Mouse (Mus musculus) spleen, adult 18-20 months (tissue): ENCODE results near the gene Krt32.

Experiments
- DNase-seq, 2 experiments: peaks; one replicate each; pipeline ENCODE4 v3.0.0; 2022; ENCODE audit warnings: mixed read lengths in 2 of 2

Gene Krt32

DNA sequence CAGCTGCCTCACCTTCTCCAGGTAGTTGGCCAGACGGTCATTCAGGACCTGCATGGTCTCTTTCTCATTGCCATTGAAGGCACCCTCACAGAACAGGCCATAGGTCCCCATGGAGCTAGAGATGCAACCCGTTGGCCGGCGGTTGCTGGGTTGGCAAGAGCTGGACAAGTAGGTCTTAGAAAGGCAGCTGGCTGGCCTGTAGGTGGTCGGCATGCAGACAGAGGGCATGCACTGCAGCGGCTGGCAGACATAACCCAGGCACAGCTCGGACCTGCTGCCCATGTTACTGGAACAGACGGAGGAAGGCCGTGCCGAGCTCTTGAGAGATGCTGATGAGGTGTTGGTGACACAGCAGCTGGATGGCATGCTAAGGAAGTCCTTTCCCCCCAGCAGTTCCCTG, at the start of gene Krt32:
Gene Krt32 (minus strand): TSS at position 366 of the 400 bp plus-strand sequence.
- no peak for DNase-seq

DNA sequence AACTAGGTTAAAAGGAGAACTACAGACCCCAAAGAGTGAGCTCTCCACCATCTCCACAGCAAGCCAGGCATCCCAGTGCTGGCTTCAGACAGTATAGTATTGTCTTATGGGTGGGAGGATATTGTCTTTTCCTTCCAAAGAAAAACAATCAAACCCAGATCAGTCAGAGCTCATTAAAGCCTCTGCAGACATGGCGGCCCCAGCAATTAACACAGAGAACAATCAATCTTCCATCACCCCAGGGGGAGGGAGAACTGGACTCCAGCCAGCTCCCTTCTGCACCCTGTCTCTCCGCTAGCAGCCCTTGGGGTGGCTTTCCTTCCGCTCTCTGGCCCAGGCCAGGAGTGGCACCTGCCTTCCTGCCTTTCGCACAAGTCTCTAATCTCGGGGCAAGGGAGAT, 49.7 kb upstream of the Krt32 start:
- no peak for DNase-seq

DNA sequence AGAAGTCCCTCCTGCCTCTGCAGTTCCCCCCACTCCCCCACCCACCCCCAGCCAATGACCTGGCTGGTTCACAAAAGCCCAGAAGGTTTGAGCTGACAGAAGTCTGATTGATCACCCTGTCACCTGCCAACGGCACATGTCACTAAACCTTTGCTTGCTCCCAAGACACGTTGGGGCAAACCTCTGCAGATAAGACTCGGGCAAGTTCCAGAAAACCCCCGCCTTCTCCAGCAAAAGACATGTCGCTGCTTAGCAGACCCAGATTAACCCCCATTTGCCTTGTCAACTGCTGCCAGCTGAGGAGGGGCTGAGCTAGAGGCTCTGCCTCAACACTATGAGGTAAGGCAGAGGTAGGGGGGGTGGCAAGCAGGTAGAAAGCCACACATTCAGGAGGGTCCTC, 48.5 kb upstream of the Krt32 start:
- no peak for DNase-seq

DNA sequence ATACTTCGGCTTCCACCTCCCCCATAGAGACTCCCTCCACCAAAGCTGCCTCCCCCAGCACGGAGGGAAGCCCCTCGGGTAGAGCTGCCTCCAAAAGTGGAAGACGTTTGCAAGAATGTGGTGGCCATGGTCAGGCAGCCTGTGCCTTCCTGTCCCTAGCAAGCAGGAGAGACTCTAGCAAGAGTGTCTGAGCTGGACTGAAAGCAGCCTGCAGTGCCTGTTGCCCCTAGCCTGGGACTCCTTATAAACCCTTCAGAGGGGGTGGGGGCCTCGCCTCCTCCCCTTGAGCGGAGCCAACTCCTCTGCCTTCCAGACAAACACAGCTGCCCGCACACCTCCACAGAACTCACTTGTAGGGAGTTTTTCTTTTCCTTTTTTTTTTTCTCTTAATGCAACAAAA, 47.7 kb upstream of the Krt32 start, which contains the start of gene Krt15:
Gene Krt15 (minus strand): TSS at position 198 of the 400 bp plus-strand sequence.
- no peak for DNase-seq

DNA sequence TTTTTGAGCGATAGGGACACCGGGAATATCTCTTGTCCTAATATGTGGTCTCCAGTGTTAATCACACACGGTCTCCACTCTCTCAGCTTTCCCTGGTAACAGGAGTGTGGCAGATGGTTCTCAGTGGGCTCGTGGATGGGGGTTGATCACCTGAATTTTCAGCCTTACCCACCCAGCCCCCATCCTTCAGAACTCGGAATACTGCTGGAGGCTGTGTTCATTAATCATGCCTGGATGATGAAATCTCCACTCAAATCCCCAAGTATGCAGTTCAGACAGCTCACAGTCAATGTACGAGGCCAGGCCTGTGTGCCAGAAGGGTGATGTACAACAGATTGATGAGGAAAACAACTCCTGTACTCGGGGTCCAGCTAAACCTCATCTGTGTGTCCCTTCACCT, 36.9 kb upstream of the Krt32 start:
- DNase-seq: no peak

DNA sequence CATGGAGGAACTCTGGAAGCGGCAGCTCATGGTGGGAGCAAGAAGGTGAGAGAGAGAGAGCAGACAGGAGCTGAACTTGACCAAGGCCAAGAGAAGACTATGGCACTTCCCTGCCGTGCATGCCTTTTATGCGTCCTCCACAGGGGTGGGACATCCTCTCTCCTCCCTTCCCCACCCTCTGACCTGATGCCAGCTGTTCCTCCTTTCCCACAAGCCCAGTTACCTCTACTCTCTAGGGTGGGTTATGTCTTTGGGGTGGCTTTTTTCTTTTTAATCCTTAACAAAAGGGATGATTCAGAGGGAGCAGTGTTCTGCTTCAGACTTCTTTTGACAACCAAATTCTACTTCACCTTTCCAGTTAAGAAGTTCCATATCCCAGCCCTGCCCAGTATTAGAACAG, 33.4 kb upstream of the Krt32 start, which contains the start of gene Krt13:
Gene Krt13 (minus strand): TSS at position 101 of the 400 bp plus-strand sequence.
- DNase-seq: no peak

DNA sequence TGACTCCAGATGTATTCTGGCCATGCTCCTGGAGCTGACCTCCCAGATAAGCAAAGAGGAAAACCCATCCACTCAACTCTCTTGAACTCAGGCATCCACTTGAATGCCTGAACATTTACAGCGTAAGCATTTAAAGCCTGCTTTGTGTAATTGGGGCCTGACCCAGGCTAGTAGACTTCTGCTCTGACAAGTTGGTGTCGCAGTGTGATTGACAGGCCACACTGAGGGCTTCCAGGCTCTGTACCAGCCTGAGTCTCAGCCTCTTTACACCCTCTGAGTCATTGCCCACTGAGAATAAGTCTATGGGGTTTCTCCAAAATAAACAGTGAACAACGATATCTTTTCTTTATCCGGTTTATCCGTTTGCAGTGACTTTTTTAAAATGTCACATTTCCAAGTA, 32.3 kb upstream of the Krt32 start:
- DNase-seq: no peak

DNA sequence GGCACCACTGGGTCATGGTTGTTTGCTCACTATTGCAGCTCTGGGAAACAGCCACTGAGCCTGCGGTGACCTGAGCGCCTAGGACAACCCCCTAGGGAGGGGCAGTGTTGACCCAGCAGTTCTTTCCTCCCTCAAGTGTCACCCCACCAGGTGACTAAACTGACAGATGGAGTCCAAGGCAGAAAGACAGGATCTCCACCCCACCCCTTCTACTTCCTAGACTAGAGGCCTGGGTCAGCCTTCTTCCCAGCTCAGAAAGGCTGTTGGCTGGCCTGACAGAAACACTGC, 25.7 kb upstream of the Krt32 start:
- no peak for DNase-seq

DNA sequence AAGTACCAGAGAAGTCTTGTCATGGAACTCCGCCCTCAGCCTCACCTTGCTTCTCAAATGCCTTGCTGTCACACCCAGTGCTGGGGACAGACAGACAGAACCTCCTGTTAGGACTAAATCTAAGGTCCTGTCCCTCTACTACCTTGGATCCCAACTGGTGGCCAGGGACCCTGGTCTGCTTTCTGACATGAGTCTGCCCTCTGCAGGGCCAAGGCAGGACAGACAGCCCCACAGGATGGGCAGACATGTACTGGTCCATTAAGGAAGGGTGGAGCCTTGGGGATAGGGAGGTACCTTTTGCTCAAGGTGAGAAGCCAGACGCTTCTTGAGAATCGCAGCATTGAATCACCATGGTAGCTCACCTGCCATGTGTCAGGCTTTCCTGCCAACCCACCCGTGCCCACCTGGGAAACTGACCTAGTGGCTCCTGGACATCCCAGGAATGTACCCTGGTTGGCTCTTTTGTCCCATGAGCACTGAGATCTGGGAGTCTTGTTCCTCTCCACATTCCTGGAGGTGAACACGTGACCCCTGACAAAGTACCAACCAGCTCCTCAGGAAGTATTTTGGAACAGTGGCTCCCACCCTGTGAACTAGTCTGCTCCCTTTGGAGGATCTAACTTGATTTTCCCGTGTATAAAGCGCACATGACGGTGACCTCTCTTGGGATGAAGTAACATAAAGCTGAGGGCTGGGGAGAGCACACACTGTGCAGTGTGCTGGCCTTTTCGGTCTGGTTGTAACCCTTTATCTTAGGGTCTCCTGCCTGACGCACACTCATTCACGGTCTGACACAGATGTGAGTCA, 25.1 kb upstream of the Krt32 start:
- no peak for DNase-seq

DNA sequence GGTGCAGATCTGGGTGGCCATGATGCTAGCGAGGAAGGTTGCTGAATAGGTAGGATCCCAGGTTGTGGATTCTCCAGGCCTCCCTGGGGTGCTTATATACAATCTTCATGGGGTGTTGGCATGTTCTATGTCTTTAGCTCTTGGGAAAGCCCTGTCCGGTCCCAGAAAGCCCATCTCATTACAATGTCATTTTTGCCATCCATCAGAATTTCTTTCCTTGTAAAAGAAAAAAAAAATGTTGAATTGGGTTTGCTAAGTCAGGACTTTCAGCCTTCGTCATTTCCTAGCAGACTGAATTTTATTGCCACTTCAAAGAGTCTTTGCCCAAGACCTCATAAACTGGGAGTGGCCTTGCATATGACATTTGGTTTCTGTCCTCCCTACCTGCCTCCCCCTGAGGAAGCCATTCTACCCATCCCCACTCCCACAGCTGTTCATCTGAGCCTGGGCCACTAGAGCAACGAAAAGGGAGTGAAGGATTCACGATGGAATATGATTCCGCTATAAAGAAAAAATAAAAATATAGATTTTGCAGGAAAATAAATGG, 17.6 kb upstream of the Krt32 start, which contains the start of gene Krt36:
Gene Krt36 (minus strand): TSS at position 51 of the 547 bp plus-strand sequence.
- no peak for DNase-seq

DNA sequence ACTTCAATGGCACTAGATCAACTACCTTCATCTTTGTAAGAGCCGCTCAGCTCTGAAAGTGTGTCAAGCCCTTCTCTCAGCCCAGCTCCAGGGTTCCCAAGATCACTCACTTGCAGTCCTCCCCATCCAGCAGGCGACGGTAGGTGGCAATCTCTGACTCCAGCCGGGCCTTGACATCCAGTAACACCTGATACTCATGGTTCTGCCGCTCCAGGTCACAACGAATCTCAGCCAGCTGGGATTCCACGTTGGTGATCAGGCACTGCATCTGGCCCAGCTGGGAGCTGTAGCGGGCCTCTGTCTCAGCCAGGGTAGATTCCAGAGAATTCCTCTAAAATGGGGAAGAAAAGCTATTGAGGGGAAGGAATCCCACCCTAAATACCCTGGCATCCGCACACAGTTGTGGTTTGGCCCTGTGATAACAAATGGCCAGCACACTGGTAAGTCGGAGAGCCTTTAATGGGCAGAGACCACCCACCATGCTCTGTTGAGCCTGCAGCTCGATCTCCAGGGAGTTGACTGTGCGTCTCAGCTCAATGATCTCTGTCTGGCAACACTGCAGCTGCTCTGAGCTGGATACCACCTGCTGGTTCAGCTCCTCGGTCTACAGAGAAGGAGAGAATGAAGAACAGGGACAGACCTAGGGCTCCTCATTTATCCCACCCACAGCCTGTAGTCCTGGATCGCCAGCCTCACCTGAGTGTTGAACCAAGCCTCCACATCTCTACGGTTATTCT, 14.8 kb upstream of the Krt32 start:
- no peak for DNase-seq

DNA sequence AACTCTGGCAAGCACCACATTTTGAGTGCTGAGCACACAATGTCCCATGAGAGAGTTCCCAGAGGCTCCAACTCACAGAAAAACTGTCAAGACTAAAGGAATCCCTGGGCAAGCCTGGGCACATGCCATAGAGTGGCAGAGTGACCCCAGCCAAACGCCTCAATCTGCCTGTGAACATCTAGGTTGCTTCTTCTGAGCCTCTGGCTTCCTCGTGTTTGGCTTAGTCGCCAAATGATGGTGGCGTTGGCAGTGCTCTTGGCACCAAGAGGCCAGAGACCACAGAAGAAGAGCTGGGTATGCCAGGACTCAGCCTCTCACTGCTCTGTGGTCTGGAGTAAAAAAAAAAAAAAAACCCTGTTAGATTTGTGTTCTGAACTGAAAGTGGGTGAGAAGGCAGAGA, 12.4 kb upstream of the Krt32 start:
- DNase-seq: no peak

DNA sequence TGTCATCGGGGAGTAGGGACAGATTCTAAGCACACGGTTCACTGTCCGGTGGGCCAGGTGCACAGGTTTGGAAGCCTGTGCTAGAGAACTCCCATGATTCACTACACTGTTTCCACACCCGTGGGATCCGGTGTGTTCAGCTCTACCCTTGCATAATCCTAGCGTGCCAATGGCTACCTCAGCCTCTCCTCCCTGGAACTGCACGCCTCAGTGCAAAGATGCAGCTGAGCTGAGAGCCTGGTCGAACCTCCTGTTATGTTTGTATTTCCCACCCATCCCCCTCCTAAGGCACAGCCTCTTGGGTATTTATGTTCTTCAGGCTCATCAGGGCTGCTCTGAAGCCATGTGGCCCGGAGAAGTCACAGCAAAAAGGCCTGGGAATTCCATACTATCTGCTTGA, 9.8 kb upstream of the Krt32 start:
- DNase-seq: no peak

DNA sequence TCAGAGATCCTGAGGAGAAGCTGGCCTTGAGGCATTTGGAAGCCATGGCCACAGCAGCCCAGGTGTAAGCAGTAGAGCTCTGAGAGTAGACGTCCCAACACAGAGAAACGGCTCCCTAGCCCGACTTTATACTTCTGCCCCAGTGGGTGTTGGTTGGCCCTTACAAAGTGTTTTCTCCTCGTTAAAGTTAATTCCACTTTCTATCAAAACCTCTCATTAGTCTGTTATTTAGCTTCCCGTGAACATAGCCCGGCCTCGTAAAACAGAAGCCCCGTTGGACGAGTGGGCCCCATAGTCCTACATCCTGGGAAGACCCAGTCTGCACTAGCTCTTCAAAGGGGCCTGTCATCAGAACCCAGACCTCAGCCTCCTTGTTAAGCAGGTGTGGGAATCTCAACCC, 8.1 kb upstream of the Krt32 start, which contains the start of gene Krt35:
Gene Krt35 (minus strand): TSS at position 101 of the 400 bp plus-strand sequence.
- DNase-seq: no peak

DNA sequence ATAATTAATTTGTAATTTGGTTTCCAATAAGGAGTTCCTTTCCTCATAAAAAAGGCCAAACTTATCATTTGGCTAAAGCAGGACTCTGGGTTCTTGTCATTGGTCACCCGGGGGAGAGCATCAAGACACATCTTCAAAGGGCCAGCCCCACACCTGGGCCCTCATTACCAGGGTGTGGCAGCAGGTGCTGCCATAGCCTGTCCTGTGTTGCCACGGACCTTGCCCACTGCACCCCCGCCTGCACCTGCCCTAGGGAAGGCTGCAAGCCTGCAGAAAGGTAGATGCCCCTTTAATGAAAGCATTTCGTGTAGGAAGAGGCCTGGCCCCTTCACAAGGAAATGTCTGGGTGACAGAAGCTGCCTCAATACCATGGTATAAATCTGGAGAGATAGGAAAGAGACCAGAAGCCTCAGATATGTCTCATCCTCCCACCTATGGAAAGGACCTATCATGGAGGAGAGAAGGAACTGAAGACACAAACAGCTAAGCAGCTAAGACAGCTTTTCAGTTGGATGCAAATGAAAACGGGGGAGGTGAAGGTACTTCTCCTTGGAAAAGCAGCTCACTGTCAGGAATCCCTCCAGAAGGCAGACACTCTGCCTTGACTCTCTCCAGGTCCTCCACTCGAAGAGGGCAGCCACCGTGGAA, 476 bp upstream of the Krt32 start:
- DNase-seq: no peak

DNA sequence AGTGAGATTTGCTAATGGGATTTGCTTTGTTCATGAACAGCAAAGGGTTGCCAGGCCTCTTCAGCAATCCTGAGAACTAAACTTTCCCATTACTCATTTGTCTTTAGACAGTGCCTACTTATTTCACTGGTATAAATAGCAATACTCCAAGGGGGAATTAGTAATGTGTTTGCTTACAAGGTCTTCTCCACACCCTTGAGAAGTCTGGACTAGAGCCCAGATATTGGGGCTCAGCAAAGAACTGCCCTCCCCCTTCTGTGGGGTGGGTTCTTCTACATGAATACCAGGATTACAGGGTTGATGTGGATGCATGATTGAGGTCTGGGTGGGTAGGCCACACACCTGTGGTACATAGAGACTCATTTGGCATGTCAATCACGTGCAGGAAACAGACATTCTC, 14.2 kb downstream of the Krt32 start:
- DNase-seq: no peak

DNA sequence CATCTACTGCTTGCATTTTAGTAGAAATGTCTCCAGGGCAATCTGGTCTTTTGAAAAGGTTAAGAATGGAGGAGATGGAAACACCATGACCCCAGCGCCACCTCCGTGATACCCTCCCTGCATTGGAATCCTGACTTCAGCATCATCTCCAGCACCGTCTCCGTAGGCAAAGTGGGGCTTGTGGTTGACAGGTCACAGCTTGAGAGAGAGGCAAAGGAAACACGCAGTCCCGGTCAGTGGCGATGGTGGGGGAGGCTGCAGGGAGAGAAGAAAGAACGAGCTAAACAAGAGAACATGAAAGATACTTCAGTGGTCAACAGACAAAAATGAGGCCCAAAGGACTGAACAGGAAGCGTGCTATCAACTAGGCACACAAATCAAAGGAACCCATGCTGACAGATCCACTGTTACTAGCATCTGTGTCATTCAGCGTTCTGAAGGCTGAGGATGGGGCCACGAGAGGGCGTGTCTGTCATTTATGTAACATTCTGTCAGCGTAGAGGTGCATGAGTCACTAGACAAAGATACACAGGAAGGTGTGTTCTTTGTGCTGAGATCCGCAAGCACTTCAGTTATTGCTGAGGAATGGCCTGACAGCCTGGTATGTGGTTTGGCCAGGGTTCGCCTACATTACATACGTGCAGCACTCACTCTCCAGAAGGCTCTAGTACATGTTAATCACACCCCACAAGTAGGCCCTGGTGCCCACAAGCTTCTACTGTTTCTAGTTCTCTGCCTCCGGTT, 20.6 kb downstream of the Krt32 start:
- no peak for DNase-seq

DNA sequence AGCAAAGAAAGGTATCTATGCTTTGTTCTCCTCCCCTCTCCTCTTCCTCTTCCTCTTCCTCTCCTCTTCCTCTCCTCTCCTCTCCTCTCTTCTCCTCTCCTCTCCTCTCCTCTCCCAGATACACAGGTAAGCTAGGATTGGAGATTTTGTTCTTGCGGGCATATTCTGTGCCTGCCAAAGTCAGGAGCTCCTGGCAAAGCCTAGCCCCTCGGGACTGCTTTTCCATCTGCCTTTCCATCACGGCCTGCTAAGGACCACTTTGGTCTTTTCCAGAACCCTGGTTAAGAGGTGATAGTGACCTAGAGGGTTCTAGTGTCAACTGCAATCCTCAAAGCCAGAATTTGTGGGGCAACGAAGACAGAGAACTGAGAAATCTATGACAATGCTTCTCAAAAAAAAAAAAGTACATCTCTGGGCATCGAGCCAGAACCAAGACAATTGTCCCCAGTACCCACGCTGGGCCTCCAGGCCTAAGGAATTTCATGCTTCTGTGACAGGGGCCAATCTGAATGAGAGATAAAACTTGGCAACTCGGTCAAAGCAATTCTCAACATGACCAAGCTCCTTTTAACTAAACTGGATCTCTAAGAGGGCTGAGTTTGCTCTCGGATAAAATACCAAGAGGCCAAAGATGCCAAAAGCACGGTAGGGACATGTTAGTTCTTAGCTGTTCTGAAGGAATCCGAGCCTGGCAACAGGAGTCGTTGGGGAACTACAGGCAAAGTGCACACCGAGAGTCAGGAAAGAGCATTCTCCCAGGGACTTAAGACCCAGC, 21.6 kb downstream of the Krt32 start:
- no peak for DNase-seq

DNA sequence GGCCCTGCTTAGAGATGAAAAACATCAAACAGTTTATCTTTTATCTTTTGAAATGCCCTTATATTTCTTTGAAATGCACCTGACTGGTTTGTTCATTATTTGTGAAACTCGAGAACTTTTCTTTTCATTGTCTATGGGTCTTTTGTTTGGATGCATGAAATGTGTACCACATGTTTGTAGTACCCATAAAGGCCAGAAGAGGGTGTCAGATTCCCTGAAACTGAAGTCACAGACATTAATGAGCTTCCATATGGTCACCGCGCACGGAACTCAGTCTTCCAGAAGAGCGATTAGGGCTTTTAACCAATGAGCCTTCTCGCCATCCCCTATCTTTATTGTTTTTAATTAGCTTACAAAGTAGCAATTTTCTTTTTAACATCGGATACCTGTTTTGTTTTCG, 29.2 kb downstream of the Krt32 start:
- DNase-seq: no peak

DNA sequence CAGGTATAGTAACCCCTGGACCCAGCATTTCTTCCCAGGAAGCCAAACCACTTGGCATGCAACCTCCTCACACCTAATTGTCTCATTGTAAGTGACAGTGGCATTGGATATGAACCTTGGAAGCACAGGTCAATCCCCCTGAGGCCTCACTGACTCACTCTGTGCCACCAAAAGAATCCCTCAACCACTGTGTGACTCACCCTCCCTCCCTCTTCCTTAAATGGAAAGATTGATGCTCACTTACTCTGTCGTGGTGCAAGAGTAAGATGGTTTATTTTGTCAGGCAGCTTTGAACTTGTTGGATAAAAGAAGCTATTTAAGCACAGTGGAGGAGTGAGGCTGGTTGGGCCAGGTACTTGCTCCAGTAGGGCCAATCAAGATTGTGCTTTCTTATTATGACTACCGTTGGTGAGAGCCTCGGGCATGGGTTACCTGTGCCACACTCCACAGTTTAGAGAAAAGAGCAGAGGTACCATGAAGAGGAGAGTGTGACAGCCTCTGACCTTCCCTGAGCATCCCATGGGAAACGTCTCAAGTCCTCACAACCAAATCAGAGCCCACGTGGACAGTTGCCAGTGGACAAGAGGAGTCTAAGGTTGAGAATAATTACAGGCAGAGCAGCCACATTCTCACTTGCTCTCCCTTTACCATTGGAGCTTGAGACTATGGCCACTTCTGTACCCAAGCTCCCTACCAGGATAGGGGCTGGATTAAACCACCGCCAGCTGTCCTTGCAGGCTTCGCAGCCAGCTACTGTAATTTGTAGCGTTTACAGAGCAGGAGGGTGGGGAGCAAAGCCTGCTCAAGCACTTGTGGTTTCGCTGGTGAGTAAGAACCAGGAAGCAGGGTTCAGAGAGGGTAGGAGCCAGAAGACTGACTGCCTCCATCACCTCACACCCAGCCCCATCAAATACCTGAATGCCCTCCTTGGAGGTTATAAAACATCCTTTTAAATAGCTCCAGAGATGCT, 32.1 kb downstream of the Krt32 start:
- no peak for DNase-seq

DNA sequence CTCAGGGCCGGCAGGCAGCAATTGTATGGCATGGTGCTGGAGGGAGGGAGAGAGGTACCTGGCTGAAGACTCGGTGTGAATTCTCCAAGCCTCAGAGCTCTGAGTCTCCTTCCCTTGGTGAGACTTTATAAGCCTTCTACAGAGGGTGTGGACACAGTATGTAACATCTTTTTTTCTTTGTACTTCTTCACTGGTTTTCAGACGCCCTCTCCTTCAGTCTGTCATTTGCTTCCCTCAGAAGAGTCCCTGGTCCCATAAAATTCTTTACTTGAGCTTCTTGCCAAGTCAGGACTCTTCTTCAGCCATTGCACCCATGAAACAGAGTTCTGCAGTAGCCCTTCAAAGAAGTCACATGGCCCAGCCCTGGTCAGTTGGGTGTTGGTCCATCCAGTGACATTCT, 37.6 kb downstream of the Krt32 start, which contains the start of gene Krt31:
Gene Krt31 (minus strand): TSS at position 101 of the 400 bp plus-strand sequence.
- no peak for DNase-seq
